Mouse (Mus musculus) layer of hippocampus, postnatal 25 days (tissue): ENCODE data around the gene Dnajb8. TPM values are rescaled to one million over a fixed set of nuclear protein-coding genes. Genes with fewer than 3 reads are reported as not detected.

Experiments used
- DNase-seq, 2 experiments: peaks; one replicate each; pipeline ENCODE4 v3.0.0; 2022; ENCODE audit warnings: mixed read lengths in 2 of 2, low spot score in 1 of 2; ENCODE audit errors: extremely low spot score in 1 of 2
- total RNA-seq, 2 experiments: library from RNA; stranded (reverse); gene quantifications; 2 replicates each; pipeline ENCODE4 v1.2.3; 2021

Dnajb8 gene
- total RNA-seq, 2 experiments from 2014 or later, result not detected

GRCm38 (mm10) chr6:88227537-88227936 is 5.5 kb downstream of the Dnajb8 start:
- no peak for DNase-seq

- DNase-seq, result no peak
These were observed 7.2 kb downstream of the Dnajb8 start for GRCm38 (mm10) chr6:88229221-88229620.

DNA sequence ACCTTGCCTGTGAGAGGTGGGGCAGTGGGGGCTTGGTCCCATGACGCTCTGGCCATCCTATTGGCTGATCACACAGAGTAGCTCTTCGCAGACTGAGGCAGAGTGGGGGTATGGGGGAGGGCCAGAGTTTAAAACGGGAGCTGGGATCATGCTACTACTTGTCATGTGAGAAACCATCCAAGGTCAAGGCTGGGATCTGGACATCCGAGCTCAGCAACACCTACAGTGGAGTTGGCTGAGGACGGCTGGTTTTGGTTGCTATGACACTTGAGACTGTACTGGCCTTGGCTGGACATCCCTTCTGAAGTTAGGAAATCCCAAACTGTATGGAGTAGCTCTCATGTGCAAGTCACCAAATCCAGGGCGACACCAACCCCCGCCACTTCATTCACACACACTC is 9.8 kb downstream of the Dnajb8 start:
- no peak for DNase-seq

DNA sequence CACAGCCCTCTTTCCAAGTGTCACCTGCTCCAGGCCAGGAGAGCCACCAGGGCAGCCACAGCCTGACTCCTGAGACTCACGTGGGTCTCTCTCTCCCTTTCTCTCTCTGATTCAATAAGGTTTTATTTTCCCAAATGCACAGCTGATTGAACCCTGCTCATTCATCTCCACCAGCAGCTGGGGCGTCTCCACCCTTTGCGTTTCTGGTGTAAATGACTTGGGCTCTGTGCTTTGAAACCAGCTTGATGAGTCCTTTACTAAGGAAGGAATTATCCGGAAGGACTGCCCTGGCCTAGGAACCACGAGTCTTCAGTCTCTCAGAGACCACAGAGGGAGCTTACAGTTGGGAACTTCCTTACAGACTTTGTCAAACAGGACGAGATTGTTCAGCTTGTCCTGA is 10.2 kb downstream of the Dnajb8 start:
- no peak for DNase-seq

DNA sequence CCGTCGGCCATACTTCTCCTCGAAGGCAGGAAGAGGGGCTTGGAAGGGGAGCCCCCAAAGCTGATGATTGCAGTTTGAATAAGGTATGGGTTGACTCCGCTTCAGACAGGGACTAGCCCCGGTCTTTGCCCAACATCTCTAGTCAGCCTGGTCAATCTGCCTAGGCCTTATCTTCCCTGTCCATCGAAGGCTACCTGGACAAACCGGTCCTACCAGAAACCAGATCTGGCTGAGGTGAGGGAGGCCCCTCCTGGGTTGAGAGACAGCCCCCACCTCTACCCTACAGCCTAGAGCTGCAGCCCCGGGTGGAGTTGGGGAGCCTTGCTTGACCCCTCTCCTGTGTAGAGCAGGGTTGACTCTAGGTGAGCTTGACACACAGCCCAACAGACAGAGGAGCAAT is 11.9 kb downstream of the Dnajb8 start:
- DNase-seq, result no peak

DNA sequence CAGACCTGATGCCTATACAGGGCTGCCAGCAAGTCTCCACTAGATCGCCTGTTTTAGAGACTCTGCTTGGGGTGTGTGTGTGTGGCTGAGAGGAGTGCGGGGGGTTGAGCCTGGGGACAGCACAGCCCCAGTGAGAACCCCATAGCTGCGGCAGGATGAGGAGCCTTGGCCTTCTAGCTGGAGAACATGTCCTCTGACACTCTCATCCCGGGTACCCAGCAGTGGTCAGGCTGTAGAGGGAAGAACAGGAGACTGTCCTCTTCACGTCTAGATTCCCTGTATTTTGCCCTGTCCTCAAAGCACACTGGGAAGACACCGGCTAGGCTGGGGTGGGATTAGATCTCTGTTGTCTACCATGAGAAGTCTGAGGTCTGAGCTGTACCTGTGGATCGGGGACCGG is 13.4 kb downstream of the Dnajb8 start:
- DNase-seq, result no peak

GRCm38 (mm10) chr6:88235983-88236382 is 13.9 kb downstream of the Dnajb8 start:
- DNase-seq, result no peak

DNA sequence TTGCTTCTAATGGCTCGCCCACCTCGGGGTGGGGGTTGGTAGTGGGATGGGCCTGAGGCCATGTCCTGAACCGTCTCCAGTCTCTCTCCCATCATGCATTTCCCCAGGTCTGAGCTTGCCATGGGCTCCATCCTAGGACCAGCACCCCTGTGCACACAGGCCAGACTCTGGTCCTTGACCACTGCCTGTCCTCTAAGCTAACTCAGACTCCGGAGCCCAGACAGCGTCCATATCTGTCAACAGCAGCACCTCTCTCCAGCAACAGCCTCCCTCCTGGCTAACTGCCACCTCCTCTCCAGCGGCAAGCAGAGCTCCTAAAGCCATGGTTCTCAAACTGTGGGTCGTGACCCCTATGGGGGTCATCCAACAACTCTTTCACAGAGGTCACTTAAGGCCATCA is 14.4 kb downstream of the Dnajb8 start:
- DNase-seq, result no peak

DNA sequence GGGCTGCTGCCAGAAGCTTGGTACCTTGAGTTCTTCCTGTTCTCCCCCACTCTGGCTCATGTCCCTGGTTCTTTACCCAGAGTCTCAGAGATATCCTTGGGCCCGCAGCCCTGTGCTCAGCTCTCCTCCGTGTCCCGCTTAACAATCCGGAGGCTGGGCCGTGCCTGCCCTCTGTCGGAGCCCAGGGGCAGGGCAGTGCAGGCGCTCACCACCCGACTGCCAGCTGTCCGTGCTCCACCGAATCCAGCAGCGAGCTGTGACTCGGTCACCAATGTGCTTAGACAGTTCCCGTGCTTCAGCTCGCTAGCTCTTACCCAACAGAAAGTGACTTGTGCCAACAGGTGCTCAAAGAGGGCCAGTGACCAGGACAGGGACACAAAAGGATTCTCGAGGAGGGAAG is 20.5 kb downstream of the Dnajb8 start:
- peak in 1 of 2 experiments; percentile 43 for DNase-seq

DNA sequence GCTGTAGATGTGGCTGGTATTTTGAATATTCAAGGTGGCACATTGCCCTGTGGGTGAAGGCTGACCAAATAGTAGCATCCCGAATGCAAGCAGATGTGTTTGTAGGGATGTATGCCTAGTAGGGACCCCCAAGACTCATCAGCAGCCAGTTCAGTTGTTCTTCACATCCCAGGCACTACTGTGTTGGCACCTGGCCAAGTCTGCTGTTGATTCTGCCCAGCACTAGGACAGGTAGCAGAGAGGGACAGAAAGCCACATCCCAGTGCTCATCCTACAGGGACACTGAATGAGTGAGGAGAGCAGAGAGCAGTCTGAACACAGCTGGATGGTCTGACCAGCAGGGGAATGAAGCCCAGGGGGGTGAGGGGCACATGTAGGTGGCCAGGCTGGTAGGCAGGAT is 27.2 kb downstream of the Dnajb8 start:
- no peak for DNase-seq

GRCm38 (mm10) chr6:88251396-88251795 is 29.3 kb downstream of the Dnajb8 start:
- no peak for DNase-seq

DNA sequence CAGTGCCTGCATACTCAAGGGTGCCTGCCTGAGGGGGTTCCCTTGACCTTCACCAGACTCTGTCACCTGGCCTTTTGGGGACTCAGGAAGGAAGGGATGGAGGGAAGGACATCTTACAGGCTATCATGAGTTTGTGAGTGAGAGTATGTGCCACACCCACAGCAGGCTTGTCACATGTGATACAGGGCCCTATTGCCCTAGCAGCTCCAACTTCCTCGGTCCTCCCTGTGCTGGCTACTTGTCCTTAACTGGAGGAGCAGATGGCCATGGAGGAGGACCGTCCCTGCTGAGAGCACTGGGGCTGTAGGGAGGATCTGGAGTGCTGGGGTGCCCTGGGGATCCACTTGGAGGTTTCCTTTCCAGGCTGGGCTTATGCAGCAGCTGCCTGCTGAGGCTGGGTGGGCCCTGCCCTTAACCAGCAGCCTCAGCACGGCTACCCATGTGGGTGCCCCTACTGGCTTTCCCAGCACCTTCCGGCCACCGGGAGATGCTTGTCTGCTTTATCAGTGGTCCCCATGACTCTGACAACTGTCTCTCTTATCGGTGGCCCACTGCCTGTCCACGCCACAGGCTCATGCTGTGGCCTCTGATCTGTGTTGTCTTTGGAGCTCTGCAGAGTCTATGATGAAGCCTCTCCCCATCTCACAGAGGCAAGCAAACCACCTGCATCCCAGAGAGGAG is 29.9 kb downstream of the Dnajb8 start:
- DNase-seq, result no peak

DNA sequence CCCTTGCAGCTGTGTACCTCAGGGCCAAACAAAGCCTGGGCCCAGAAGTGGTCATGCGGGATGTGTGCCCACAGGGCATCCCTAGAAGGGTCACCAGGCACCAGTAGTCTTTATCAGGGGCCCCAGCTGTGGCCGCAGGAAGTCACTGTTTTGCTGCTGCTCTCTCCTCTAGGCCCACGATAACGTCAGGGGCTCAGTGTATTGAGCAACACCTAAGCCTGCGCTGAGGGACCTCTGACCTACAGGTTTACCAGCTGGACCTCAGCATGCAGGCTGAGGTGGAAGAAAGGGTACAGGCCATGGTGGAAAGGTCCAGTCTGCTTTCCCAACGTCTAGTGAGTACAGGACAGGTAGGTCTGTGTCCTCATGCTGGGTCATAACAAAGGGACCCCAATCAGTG is 32.0 kb downstream of the Dnajb8 start:
- no peak for DNase-seq

DNA sequence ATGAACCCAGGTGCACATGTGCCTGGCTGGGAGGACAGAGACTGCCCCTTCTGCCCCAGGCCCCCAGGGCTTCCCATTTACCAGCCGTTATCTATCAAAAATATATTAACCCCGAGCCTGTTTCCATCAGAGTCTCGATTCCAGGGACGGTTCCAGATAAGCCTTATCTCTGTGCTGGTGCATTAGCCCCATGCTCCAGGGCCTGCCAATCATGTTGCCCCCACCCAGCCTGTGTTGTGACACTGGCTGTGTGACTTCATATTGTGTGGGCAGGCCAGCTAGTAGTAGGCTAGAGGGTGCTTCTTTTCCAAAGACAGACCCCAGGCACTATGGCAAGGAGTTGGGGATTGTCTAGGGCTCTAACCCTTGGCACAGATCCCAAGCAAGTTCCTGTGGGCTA is 33.4 kb downstream of the Dnajb8 start:
- no peak for DNase-seq

GRCm38 (mm10) chr6:88259621-88260020 is 37.6 kb downstream of the Dnajb8 start:
- DNase-seq, result no peak

DNA sequence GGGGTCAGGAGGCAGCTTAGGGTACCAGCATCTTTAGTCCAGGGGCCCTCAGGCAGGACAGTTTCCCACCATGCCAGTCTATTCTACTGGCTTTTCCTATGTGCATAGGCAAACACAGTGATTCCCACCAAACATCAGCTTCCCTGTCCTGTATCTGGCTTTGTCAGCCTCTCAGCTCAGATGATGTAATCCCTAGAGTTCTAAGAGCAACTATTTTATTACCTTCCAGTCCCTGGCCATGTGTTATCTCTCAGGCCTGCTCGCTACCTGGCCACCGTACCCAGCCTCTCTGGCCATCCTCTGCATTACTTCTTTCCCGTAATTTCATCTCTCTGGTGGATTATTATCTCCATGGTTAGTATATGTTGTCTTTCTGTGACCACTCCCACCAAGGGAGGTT is 38.6 kb downstream of the Dnajb8 start:
- DNase-seq, result no peak

DNA sequence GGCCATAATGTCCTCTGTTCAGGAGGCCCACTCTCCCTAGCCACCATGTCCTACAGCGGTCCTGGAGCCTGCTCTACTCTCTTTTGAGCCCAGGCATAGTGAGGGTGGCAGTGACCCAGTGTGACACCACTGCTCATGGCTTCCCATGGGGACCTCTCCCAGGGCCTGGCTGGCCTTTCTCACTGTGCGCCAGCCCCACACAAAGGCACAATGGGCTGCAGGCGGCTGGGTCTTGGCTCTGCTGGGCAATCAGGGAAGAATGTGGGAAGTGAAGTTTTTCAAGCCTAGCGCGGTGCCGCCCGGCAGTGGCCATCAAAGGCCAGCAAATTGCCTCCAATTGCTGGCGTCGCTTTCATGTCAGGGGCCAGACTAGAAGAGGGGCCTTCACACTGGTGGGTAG is 40.1 kb downstream of the Dnajb8 start:
- DNase-seq, result peak in 1 of 2 experiments; percentile 11

GRCm38 (mm10) chr6:88265355-88265754 is 43.3 kb downstream of the Dnajb8 start:
- no peak for DNase-seq

DNA sequence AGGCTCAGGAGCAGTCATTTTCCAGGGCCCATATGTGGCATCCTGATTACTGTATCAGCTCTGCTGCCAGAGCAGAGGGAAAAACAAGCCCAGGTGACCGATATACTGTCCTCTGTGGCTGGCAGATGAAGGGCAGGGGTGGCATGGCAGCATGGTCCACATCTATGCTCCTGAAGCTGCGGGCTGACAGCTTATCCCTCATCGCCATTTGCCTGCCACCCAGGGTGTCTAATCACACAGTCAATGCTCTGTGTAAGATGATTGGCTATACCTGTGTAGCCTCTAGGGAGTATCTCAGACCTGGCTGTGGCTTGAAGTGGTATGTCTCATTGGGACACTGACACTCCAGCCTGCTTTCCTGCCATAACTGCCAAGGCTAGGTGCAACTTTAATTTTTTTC is 44.0 kb downstream of the Dnajb8 start:
- no peak for DNase-seq

GRCm38 (mm10) chr6:88267068-88267467 is 45.0 kb downstream of the Dnajb8 start:
- no peak for DNase-seq

DNA sequence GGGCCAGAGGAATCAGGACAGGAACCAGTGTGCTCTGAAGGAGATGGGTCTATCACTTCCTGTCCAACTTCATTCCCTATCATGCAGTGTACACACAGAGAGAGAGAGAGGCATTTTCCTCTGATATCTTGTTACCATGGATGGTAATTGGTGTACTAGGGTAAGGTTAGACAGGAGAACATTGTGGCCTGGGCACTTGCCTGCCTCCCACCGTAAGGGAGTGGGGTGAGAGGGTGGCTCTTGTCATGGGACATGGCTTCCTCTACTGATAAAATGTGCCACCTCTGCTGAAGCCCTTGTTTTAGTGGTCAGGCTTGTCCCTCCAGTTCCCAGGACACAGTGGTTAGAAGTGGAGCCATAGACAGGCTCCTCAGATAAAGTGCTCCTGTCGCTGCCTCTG is 45.9 kb downstream of the Dnajb8 start:
- DNase-seq, result no peak

GRCm38 (mm10) chr6:88274623-88275022 is 52.6 kb downstream of the Dnajb8 start:
- no peak for DNase-seq

DNA sequence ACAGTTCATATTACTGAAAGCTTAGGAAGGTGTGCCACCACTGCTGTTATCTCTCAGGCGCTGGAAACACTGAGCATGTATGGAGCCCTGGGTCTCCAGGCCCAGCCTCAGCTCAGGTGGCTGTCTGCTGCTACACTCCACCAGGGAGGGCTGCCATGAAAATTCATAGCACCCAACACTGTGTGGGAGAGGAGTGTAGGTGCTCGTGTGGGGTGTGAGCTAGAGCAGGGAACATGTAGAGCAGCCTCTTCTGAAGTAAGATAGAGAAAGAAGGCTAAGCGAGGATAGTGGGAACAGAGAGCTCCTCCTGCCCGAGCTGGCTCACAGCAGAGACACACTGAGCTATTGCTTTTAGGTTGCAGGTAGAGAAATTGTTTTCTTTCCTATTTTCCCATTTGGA is 54.2 kb downstream of the Dnajb8 start:
- no peak for DNase-seq
